Mouse (Mus musculus) megakaryocyte, embryonic 14.5 days (primary cell): Measurements from ENCODE around the gene Pls3.

Source experiments
- FLI1 ChIP-seq: IDR thresholded peaks from 2 replicates; pipeline ENCODE4 v1.6.1; 2012; ENCODE audit warnings: low read length, inconsistent platforms, mixed read lengths
- GATA1 ChIP-seq: IDR thresholded peaks from 3 replicates; pipeline ENCODE4 v1.6.1; 2012; ENCODE audit warnings: mixed read lengths, low read length, inconsistent platforms, borderline replicate concordance

- TF ChIP-seq GATA1 (no peak), FLI1 (no peak)
Measured at GRCm38 (mm10) chrX:75861715-75862114, 13.3 kb downstream of the Pls3 start.
